Mouse (Mus musculus): Measurements from ENCODE around the gene Heg1. TPM values are rescaled to one million over a fixed set of nuclear protein-coding genes. Genes with fewer than 3 reads are reported as not detected.

Gene Heg1
- polyA plus RNA-seq, 1 experiment from 2014 or later, result 17.7 TPM

DNA sequence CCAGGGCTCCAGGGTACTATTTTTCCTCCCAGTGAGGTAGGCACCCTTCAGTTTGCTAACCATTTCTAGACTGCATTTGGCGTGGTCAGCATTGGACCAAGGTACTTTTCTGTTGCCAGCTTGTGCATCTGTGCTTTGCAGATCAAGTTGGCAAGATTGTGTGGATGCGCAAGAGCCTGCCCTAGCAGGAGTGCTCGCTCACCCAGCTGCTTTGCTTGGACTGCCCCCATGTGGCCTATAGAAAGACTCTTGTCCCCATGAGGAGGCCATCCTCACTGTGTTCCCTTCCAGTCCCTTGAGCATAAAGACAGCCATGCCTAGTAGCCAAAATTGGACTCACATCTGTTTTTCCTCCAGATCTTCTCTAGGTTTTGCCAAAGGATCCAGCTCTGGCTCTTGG lies 55.6 kb downstream of the Heg1 start:
- H3K27ac ChIP-seq (ENCODE audit: low read depth, low read length), result no peak overlapping the region
- no peaks in the 10 kb centered on the region; the same call in 1 of the 2 replicates for H3K4me1 ChIP-seq (replicated peaks; ENCODE audit: control insufficient read depth, insufficient read depth, low read length)
- H3K9me3 ChIP-seq (ENCODE audit: control insufficient read depth, low read length), result no peaks in the 10 kb centered on the region
- H3K4me3 ChIP-seq (ENCODE audit: low read depth, low read length), result no peak overlapping the region
- peaks cover 7% of the 10 kb centered on the region; the same call in 1 of the 2 replicates for H3K36me3 ChIP-seq (ENCODE audit: control insufficient read depth, insufficient read depth, low read length)
- WGBS, result 57% methylated on average over 3 of the region's 3 CpGs
- no peak overlapping the region for H3K9ac ChIP-seq (ENCODE audit: low read depth, low read length)
- ATAC-seq (replicated peaks; ENCODE audit: low FRiP score) (no peak), DNase-seq (ENCODE audit: low spot score) (no peak)
- H3K27me3 ChIP-seq (replicated peaks; ENCODE audit: control insufficient read depth, insufficient read depth, low read length), result no peaks in the 10 kb centered on the region
- H3K4me2 ChIP-seq, result no peak overlapping the region

DNA sequence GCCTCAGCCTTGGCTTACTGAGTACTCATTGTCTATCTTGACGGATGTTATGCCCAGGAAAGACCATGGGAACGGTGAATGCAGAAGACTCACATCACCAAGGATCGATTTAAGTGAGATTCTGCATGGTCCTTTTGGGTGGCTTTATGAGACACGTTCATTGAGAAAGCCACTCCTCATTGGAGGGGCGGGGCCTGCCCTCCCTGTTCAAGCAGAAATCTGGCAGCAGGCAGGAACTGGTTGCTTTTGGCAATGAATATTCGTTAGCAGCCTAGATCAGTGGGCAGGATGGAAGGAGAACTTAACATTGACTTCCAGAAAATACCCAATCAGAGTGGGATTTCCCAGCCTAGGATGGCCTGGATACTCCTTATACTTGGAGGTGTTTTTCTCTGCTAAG lies 56.2 kb downstream of the Heg1 start:
- Histone ChIP-seq H3K9ac (ENCODE audit: low read depth, low read length) (no peak overlapping the region), H3K4me2 (no peak overlapping the region), H3K36me3 (ENCODE audit: control insufficient read depth, insufficient read depth, low read length) (peaks cover 7% of the 10 kb centered on the region; the same call in 1 of the 2 replicates), H3K27me3 (replicated peaks; ENCODE audit: control insufficient read depth, insufficient read depth, low read length) (no peaks in the 10 kb centered on the region), H3K4me3 (ENCODE audit: low read depth, low read length) (no peak overlapping the region), H3K27ac (ENCODE audit: low read depth, low read length) (no peak overlapping the region), H3K9me3 (ENCODE audit: control insufficient read depth, low read length) (no peaks in the 10 kb centered on the region), H3K4me1 (replicated peaks; ENCODE audit: control insufficient read depth, insufficient read depth, low read length) (no peaks in the 10 kb centered on the region; the same call in 1 of the 2 replicates)
- ATAC-seq (replicated peaks; ENCODE audit: low FRiP score), result no peak
- no peak for DNase-seq (ENCODE audit: low spot score)
- WGBS, result 65% methylated on average over 6 of the region's 6 CpGs

DNA sequence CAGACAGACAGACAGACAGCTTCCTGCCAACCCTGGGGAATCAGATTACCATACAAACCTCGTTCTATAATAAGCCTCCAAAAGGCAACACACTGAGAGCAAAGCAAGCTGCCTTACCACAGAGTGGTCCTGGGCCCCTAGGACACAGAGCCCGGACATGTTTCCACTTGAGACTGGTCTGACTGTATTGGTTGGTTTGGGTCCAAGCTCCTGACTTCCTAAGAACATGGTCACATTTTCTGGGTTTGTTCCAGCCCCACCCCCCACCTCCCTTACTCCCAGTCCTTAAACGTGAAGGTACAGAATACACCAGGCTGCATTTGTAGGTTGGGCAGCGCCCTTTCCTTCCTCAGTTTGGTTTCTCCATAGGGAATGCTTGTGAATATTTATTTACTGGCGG lies 57.6 kb downstream of the Heg1 start:
- Histone ChIP-seq H3K27me3 (replicated peaks; ENCODE audit: control insufficient read depth, insufficient read depth, low read length) (no peaks in the 10 kb centered on the region), H3K9me3 (ENCODE audit: control insufficient read depth, low read length) (no peaks in the 10 kb centered on the region), H3K36me3 (ENCODE audit: control insufficient read depth, insufficient read depth, low read length) (peaks cover 5% of the 10 kb centered on the region; the same call in 1 of the 2 replicates), H3K4me2 (no peak overlapping the region), H3K27ac (ENCODE audit: low read depth, low read length) (no peak overlapping the region), H3K4me3 (ENCODE audit: low read depth, low read length) (no peak overlapping the region), H3K4me1 (replicated peaks; ENCODE audit: control insufficient read depth, insufficient read depth, low read length) (no peaks in the 10 kb centered on the region; the same call in 1 of the 2 replicates), H3K9ac (ENCODE audit: low read depth, low read length) (no peak overlapping the region)
- DNase-seq (ENCODE audit: low spot score), result no peak
- ATAC-seq (replicated peaks; ENCODE audit: low FRiP score), result no peak
- 58% methylated on average over 5 of the region's 5 CpGs for WGBS

DNA sequence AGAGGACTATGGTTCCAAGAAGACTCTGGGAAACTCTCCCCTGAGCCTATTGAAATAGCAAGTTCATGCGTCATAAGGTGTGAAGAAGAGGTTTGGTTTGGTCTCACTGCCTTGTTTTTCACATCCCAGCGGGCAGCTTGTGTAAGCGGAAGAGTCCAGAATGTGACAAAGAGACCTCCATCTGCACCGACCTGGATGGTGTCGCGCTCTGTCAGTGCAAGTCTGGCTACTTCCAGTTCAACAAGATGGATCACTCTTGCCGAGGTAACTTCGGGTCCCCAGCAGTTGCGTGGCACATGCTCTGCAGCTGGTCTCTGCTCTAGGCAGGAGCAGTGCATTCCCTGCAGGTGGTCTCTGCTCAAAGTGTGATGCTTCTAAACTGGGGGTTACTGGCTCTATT lies 58.1 kb downstream of the Heg1 start:
- Histone ChIP-seq H3K4me3 (ENCODE audit: low read depth, low read length) (no peak overlapping the region), H3K4me2 (no peak overlapping the region), H3K9ac (ENCODE audit: low read depth, low read length) (no peak overlapping the region), H3K27me3 (replicated peaks; ENCODE audit: control insufficient read depth, insufficient read depth, low read length) (no peaks in the 10 kb centered on the region), H3K9me3 (ENCODE audit: control insufficient read depth, low read length) (no peaks in the 10 kb centered on the region), H3K27ac (ENCODE audit: low read depth, low read length) (no peak overlapping the region), H3K36me3 (ENCODE audit: control insufficient read depth, insufficient read depth, low read length) (peaks cover 5% of the 10 kb centered on the region; the same call in 1 of the 2 replicates), H3K4me1 (replicated peaks; ENCODE audit: control insufficient read depth, insufficient read depth, low read length) (no peaks in the 10 kb centered on the region; the same call in 1 of the 2 replicates)
- ATAC-seq (replicated peaks; ENCODE audit: low FRiP score) (no peak), DNase-seq (ENCODE audit: low spot score) (no peak)
- WGBS, result 76% methylated on average over 9 of the region's 9 CpGs

DNA sequence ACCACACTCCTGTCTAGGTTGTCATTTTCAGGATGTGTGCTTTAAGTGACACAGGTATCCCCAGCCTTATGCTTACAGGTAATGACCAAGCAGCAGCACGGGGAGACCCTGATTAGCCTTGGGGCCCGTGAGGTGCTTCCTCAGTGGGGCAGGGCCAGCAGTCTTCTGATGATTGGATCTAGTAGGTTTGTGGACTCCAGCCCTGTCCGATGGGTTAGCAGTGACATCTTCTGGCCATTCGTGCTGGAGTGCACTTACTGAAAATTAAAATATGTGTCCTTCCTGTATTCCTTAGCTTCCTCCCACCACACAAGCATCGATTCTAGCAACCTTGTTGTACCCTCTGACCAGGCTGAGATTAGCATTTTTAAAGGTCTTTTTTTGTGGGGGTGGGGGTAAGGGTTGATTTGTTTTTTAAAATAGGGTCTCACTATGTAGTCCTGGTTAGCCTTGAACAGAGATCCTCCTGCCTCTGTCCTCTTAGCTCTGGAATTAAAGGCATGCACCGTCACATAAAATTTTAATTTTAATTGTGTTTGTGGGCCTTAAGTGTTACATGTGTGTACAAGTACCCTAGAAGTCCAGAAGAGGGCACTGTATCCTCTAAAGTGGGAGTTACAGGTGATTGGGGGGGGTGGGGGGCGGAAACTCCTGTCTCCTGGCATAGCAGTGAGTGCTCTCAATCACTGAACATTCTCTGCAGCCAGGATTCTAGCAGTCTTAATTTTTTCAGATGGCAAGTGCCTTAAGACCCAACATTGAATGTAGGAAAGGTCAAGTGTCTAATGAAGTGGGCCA lies 60.7 kb downstream of the Heg1 start:
- Histone ChIP-seq H3K27ac (ENCODE audit: low read depth, low read length) (no peak overlapping the region), H3K4me3 (ENCODE audit: low read depth, low read length) (no peak overlapping the region), H3K9me3 (ENCODE audit: control insufficient read depth, low read length) (no peaks in the 10 kb centered on the region), H3K4me2 (no peak overlapping the region), H3K9ac (ENCODE audit: low read depth, low read length) (no peak overlapping the region), H3K36me3 (ENCODE audit: control insufficient read depth, insufficient read depth, low read length) (peaks cover 3% of the 10 kb centered on the region; the same call in 1 of the 2 replicates), H3K4me1 (replicated peaks; ENCODE audit: control insufficient read depth, insufficient read depth, low read length) (no peaks in the 10 kb centered on the region), H3K27me3 (replicated peaks; ENCODE audit: control insufficient read depth, insufficient read depth, low read length) (no peaks in the 10 kb centered on the region)
- 47% methylated on average over 7 of the region's 7 CpGs for WGBS
- ATAC-seq (replicated peaks; ENCODE audit: low FRiP score) (no peak), DNase-seq (ENCODE audit: low spot score) (no peak)

DNA sequence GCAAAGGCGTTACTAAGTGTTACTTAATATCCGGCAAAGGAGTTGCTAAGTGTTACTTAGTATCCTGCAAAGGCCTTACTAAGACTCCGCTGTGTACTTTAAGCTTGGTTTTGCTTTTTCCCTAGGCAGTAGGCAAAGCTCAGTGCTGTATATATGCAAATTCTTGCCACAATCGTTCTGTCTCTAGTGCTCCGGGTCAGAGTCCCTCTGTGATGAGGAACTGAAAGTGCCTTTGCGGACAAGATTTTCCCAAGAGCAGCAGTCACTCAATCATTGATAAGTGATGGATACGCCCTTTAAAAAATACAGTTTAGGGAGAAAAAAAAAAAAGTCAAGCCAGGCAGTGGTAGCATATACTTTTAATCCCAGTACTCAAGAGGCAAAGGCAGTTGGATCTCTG lies 61.3 kb downstream of the Heg1 start:
- H3K4me3 ChIP-seq (ENCODE audit: low read depth, low read length), result no peak overlapping the region
- H3K27ac ChIP-seq (ENCODE audit: low read depth, low read length), result no peak overlapping the region
- no peak for ATAC-seq (replicated peaks; ENCODE audit: low FRiP score)
- WGBS, result 73% methylated on average over 7 of the region's 7 CpGs
- no peak overlapping the region for H3K4me2 ChIP-seq
- no peak overlapping the region for H3K9ac ChIP-seq (ENCODE audit: low read depth, low read length)
- no peaks in the 10 kb centered on the region for H3K9me3 ChIP-seq (ENCODE audit: control insufficient read depth, low read length)
- no peaks in the 10 kb centered on the region for H3K27me3 ChIP-seq (replicated peaks; ENCODE audit: control insufficient read depth, insufficient read depth, low read length)
- peaks cover 3% of the 10 kb centered on the region; the same call in 1 of the 2 replicates for H3K36me3 ChIP-seq (ENCODE audit: control insufficient read depth, insufficient read depth, low read length)
- no peak for DNase-seq (ENCODE audit: low spot score)
- no peaks in the 10 kb centered on the region for H3K4me1 ChIP-seq (replicated peaks; ENCODE audit: control insufficient read depth, insufficient read depth, low read length)

DNA sequence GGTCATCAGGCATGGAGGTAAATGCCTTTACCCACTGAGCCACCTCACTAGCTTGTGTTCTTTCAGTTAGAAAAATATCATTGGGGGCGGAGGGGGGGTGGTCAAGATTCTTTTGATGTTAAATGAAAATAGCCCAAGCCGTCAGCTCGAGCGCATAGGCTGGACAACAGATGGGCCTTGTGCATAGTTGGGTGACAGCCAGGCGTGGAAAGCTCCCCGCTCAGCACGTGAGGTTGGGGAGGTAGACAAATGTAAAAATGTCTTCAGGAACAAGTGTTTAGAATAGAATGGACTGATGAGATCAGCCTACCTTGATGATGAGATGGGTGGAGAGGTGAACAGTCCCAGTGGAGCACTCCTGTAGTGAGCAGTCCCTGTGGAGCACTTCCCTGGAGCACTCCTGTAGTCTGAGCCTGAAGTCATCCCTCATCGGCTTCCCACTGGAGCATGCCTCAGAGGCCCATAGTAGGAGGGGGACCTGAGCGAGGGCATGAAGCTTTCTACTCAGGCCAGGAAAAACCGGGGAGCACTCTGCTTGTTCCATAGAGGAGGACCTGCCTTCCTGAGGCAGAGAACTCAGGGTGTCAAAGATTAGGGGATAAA lies 62.0 kb downstream of the Heg1 start:
- no peak for ATAC-seq (replicated peaks; ENCODE audit: low FRiP score)
- H3K4me2 ChIP-seq, result no peak overlapping the region
- no peak for DNase-seq (ENCODE audit: low spot score)
- WGBS, result 87% methylated on average over 10 of the region's 10 CpGs
- no peaks in the 10 kb centered on the region for H3K27me3 ChIP-seq (replicated peaks; ENCODE audit: control insufficient read depth, insufficient read depth, low read length)
- H3K9ac ChIP-seq (ENCODE audit: low read depth, low read length), result no peak overlapping the region
- H3K9me3 ChIP-seq (ENCODE audit: control insufficient read depth, low read length), result no peaks in the 10 kb centered on the region
- H3K4me3 ChIP-seq (ENCODE audit: low read depth, low read length), result no peak overlapping the region
- no peak overlapping the region for H3K27ac ChIP-seq (ENCODE audit: low read depth, low read length)
- no peaks in the 10 kb centered on the region for H3K4me1 ChIP-seq (replicated peaks; ENCODE audit: control insufficient read depth, insufficient read depth, low read length)
- H3K36me3 ChIP-seq (ENCODE audit: control insufficient read depth, insufficient read depth, low read length), result 0 out of 2 replicates have a peak, but pooled peaks cover 3% of the 10 kb centered on the region

DNA sequence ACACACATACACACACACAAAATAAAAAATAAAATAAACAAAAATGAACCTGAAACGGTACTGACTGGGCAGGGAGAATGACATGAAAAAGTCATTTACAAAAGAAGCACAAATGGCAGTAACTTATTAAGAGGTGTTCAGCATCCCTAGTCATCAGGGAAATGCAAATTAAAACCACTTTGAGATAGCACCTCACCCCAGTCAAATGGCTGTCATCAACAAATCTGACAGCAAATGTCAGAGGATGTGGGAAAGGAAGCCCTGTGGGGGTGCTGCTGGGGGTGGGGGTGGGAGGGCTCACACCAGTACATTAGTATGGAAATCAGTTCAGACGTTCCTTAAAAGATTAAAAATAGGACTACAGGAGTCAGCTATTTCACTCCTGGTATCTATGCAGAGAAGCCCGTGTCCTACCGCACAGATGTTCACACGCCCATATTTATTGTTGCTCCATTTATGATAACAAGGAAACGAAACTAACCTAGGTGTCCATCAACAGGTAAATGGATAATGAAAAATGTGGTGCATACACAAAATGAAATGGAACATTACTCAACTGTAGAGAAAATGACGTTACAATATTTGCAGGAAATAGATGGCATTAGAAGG lies 63.3 kb downstream of the Heg1 start:
- H3K9me3 ChIP-seq (ENCODE audit: control insufficient read depth, low read length), result no peaks in the 10 kb centered on the region

More for the DNA sequence above, 63.3 kb downstream of the Heg1 start:
- Histone ChIP-seq H3K36me3 (ENCODE audit: control insufficient read depth, insufficient read depth, low read length) (0 out of 2 replicates have a peak, but pooled peaks cover 3% of the 10 kb centered on the region), H3K4me1 (replicated peaks; ENCODE audit: control insufficient read depth, insufficient read depth, low read length) (0 out of 2 replicates have a peak, but pooled peaks cover 4% of the 10 kb centered on the region), H3K4me2 (no peak overlapping the region), H3K9ac (ENCODE audit: low read depth, low read length) (no peak overlapping the region), H3K4me3 (ENCODE audit: low read depth, low read length) (no peak overlapping the region), H3K27ac (ENCODE audit: low read depth, low read length) (no peak overlapping the region), H3K27me3 (replicated peaks; ENCODE audit: control insufficient read depth, insufficient read depth, low read length) (no peaks in the 10 kb centered on the region)
- no peak for ATAC-seq (replicated peaks; ENCODE audit: low FRiP score)
- DNase-seq (ENCODE audit: low spot score), result no peak
- 56% methylated on average over 7 of the region's 7 CpGs for WGBS
